Mouse (Mus musculus) spleen, adult 2 months (tissue): ENCODE measurements around the gene Bcar3. TPM values are rescaled to one million over a fixed set of nuclear protein-coding genes. Genes with fewer than 3 reads are reported as not detected.

Source experiments
- DNase-seq, 2 experiments: peaks; one replicate each; pipeline versions ENCODE4 v3.0.0 to v3.0.0-alpha.2; 2012 to 2021; ENCODE audit warnings: low spot score in 2 of 2, low read depth in 1 of 2
- H3K27ac ChIP-seq: fragments of 200-500 bp; 2 replicates; pipeline ENCODE4 v1.5.1; 2012; ENCODE audit warnings: low read length, inconsistent platforms; ENCODE audit not compliant: insufficient read depth
- H3K27me3 ChIP-seq: fragments of 200-500 bp; 2 replicates; pipeline ENCODE4 v1.6.1; 2012; ENCODE audit warnings: mild to moderate bottlenecking, moderate library complexity, low read length, inconsistent platforms; ENCODE audit not compliant: control insufficient read depth, insufficient read depth
- H3K36me3 ChIP-seq: fragments of 200-500 bp; 2 replicates; pipeline ENCODE4 v1.6.1; 2012; ENCODE audit warnings: mild to moderate bottlenecking, low read length, inconsistent platforms; ENCODE audit not compliant: control insufficient read depth, insufficient read depth
- H3K4me1 ChIP-seq: fragments of 200-500 bp; 2 replicates; pipeline ENCODE4 v1.6.1; 2011; ENCODE audit warnings: inconsistent platforms; ENCODE audit not compliant: control insufficient read depth, insufficient read depth, insufficient read length
- H3K4me3 ChIP-seq: fragments of 200-500 bp; 2 replicates; pipeline ENCODE4 v1.5.1; 2011; ENCODE audit warnings: mild to moderate bottlenecking, inconsistent platforms; ENCODE audit not compliant: insufficient read depth, insufficient read length; ENCODE audit errors: extremely low read depth
- CTCF ChIP-seq: fragments of 200-500 bp; IDR thresholded peaks from 2 replicates; pipeline ENCODE4 v1.5.1; 2011; ENCODE audit warnings: mild to moderate bottlenecking, inconsistent platforms; ENCODE audit not compliant: insufficient read depth, insufficient read length, insufficient replicate concordance; ENCODE audit errors: extremely low read depth
- POLR2A ChIP-seq: fragments of 200-500 bp; IDR thresholded peaks from 2 replicates; pipeline ENCODE4 v1.6.1; 2011; ENCODE audit warnings: low read depth, low read length, inconsistent platforms
- WGBS: fragments of 180-500 bp; shearing (Covaris S2); methylation state at CpG from one replicate; pipeline ENCODE4 v1.1.7; 2018; 5-methylcytosine and 5-hydroxymethylcytosine counted together
- polyA plus RNA-seq: library from polyadenylated mRNA; depleted of rRNA; stranded (reverse); fragments of >200 nt; gene quantifications from 2 replicates; pipeline ENCODE4 v1.2.3, GENCODE M21; 2012

Gene Bcar3
- polyA plus RNA-seq, 1 experiment = 54.4 TPM

DNA sequence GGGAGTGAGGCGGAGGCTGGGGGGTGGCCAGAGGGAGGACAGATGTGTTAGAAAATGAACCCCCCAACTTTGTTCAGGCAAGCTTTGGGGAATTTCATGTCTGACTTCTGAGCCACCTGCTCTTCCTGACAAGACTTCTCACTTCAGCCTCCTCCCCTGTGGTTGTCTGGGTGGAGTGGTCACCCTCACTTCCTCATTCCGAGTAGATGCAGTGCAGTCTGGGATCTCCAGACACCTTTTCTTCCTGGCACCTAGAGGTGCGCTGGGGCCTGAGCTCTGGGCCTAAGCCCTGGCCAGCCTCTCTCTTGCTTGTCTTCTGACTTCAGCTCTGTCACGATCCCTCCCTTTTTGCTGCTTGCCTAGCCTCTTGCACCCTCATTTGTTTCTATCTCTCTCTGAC is 226.9 kb downstream of the Bcar3 start:
- no peak overlapping the region for H3K27ac ChIP-seq
- H3K27me3 ChIP-seq = no peaks in the 10 kb centered on the region
- no peak overlapping the region for H3K4me3 ChIP-seq
- no peaks in the 10 kb centered on the region for H3K4me1 ChIP-seq
- TF ChIP-seq CTCF (no peak), POLR2A (no peak)
- peaks cover 17% of the 10 kb centered on the region for H3K36me3 ChIP-seq
- DNase-seq = no peak
- WGBS = 62% methylated on average over 4 of the region's 4 CpGs

DNA sequence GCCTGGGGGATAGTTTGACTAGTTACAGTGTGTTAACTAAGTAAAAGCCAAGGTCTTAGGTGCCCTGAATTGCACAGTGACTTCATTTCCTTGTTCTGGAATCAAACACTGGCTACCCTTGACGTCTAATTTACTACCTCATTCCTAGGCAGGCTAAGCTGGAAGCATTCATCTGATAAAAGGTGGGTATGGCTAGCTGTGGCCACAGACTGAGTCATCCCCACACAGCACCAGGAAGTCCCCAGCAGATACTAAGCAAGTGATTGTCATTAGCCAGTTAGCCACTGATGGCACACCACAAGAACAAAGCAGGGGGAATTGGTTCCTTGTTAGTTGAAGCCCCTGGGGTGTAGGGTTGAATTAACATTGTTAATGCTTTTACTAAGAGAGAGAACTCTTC is 227.4 kb downstream of the Bcar3 start:
- H3K4me3 ChIP-seq = no peak overlapping the region
- no peak overlapping the region for H3K27ac ChIP-seq
- DNase-seq = no peak
- H3K27me3 ChIP-seq = no peaks in the 10 kb centered on the region
- TF ChIP-seq CTCF = no peak
- TF ChIP-seq POLR2A = no peak
- no peaks in the 10 kb centered on the region for H3K4me1 ChIP-seq
- 32% methylated on average over 1 of the region's 1 CpGs for WGBS
- H3K36me3 ChIP-seq = peaks cover 19% of the 10 kb centered on the region

DNA sequence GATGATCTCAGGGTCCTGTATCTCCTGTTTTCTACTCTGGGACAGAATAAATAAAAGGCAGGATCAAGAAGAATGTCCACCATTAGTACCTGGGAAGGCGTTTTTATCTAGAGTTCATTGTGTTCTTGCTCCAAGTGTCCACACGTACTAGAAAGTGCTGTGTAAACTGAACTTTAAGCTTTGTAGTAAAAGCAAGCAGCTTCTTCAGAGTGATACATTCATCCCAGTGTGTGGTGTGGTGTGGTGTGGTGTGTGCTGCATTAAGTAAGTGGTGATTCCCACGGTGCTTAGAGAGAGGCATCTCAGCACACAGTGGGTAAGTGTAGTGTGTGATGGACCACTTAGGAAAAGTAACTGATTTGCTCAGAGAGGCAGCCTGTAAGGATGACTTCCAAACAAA is 234.5 kb downstream of the Bcar3 start:
- DNase-seq = no peak
- TF ChIP-seq CTCF (no peak), POLR2A (no peak)
- no peak overlapping the region for H3K27ac ChIP-seq
- no peaks in the 10 kb centered on the region for H3K4me1 ChIP-seq
- H3K36me3 ChIP-seq = peaks cover 38% of the 10 kb centered on the region
- H3K4me3 ChIP-seq = no peak overlapping the region
- WGBS = 92% methylated on average over 3 of the region's 3 CpGs
- H3K27me3 ChIP-seq = no peaks in the 10 kb centered on the region

DNA sequence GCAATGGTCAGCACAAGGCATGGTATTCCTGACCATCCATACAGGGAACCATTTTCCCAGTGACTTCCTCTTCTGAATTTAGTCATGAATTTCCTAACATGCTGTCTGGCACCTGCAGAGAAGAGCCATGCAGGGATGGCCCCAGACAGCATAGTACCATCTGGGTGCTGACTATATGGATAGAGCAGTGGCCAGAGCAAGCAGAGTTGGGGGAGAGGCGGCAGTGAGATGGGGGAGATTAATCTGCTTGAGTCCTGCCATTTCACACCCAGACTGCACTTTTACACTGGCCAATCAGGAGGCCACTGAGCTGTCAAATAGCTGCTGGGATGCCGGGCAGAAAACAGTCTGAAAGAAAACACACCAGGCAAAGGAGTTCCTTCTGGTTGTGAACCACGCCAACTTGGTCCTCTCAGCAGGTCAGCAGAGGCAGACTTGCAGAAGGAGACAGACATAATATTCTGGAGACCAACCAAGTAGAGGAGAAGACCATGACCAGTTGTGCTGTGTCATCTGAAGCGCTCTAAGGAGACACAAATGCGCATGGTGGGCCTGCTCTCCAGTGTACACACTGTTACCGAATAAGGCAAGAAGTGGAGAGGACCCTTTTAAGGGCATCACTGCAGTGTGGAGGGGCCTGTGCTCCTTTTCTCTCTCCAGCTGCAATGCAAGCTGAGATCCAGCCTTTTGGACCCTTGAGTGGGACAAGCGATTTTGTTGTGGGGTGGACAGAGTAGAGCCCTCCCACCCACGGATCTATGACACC is 242.2 kb downstream of the Bcar3 start:
- H3K27ac ChIP-seq = no peak overlapping the region
- 91% methylated on average over 8 of the region's 8 CpGs for WGBS
- H3K4me1 ChIP-seq = no peaks in the 10 kb centered on the region
- H3K27me3 ChIP-seq = no peaks in the 10 kb centered on the region
- no peak for DNase-seq
- peaks cover 5% of the 10 kb centered on the region for H3K36me3 ChIP-seq
- no peak overlapping the region for H3K4me3 ChIP-seq
- TF ChIP-seq CTCF = no peak
- no peak for TF ChIP-seq POLR2A

DNA sequence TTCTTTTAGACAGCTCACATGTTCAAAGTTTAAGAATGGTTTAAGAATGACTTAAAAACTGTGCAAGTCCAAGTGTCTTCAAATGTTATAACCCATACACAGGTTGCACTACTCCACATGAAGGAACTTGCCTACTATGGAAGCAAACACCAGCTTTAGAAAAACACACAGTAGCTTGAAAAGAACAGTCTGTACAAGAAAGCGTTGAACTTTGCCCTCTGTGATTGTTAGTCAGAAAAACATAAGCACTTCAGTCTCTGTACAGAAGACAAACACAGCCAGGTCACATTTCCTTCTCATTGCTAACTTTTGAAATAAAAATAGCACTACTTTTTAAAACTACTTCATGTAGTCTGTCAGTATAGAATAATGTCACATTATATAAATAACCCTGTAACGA is 244.9 kb downstream of the Bcar3 start:
- H3K4me1 ChIP-seq = no peaks in the 10 kb centered on the region
- H3K36me3 ChIP-seq = no peaks in the 10 kb centered on the region
- TF ChIP-seq CTCF (no peak), POLR2A (no peak)
- H3K27ac ChIP-seq = no peak overlapping the region
- WGBS = 94% methylated on average over 2 of the region's 2 CpGs
- no peaks in the 10 kb centered on the region for H3K27me3 ChIP-seq
- no peak overlapping the region for H3K4me3 ChIP-seq
- DNase-seq = no peak

GRCm38 (mm10) chr3:122539961-122540690 is 246.2 kb downstream of the Bcar3 start:
- Histone ChIP-seq H3K4me3 (no peak overlapping the region), H3K27me3 (no peaks in the 10 kb centered on the region), H3K27ac (no peak overlapping the region), H3K4me1 (no peaks in the 10 kb centered on the region), H3K36me3 (no peaks in the 10 kb centered on the region)
- no peak for TF ChIP-seq POLR2A
- 90% methylated on average over 17 of the region's 17 CpGs for WGBS
- no peak for DNase-seq

- Histone ChIP-seq H3K27me3 (no peaks in the 10 kb centered on the region), H3K4me1 (no peaks in the 10 kb centered on the region), H3K27ac (no peak overlapping the region), H3K4me3 (no peak overlapping the region), H3K36me3 (no peaks in the 10 kb centered on the region)
- DNase-seq = no peak
- TF ChIP-seq CTCF = no peak
- no peak for TF ChIP-seq POLR2A
- WGBS = 79% methylated on average over 4 of the region's 4 CpGs
Observed at GRCm38 (mm10) chr3:122540918-122541317, 247.0 kb downstream of the Bcar3 start.
